Mouse (Mus musculus) thymus, postnatal 36 days (tissue): ENCODE data around the gene Mylip.

ENCODE experiments used
- DNase-seq, 2 experiments: peaks; one replicate each; pipeline ENCODE4 v3.0.0; 2022; ENCODE audit warnings: mixed read lengths in 2 of 2

Gene Mylip

GRCm38 (mm10) chr13:45391854-45392454, 2.4 kb downstream of the Mylip start:
- DNase-seq = no peak

- DNase-seq = no peak
Observed at GRCm38 (mm10) chr13:45394221-45394768, 4.8 kb downstream of the Mylip start.

GRCm38 (mm10) chr13:45396724-45397123, 7.2 kb downstream of the Mylip start:
- no peak for DNase-seq

GRCm38 (mm10) chr13:45397240-45397639, 7.7 kb downstream of the Mylip start:
- no peak for DNase-seq

GRCm38 (mm10) chr13:45397896-45398805, 8.6 kb downstream of the Mylip start:
- DNase-seq = no peak

GRCm38 (mm10) chr13:45400700-45401099, 11.2 kb downstream of the Mylip start:
- DNase-seq = no peak

GRCm38 (mm10) chr13:45401816-45402215, 12.3 kb downstream of the Mylip start:
- DNase-seq = no peak

GRCm38 (mm10) chr13:45402316-45403039, 12.9 kb downstream of the Mylip start:
- DNase-seq = no peak

GRCm38 (mm10) chr13:45404269-45404668, 14.7 kb downstream of the Mylip start:
- no peak for DNase-seq

- DNase-seq = no peak
Observed at GRCm38 (mm10) chr13:45405194-45405810, 15.8 kb downstream of the Mylip start.

- no peak for DNase-seq
Observed at GRCm38 (mm10) chr13:45406289-45406688, 16.7 kb downstream of the Mylip start.

GRCm38 (mm10) chr13:45406703-45407102, 17.2 kb downstream of the Mylip start:
- no peak for DNase-seq

- no peak for DNase-seq
Observed at GRCm38 (mm10) chr13:45410936-45411335, 21.4 kb downstream of the Mylip start.

- DNase-seq = no peak
Observed at GRCm38 (mm10) chr13:45413066-45413465, 23.5 kb downstream of the Mylip start.

- DNase-seq = no peak
Observed at GRCm38 (mm10) chr13:45414031-45414430, 24.5 kb downstream of the Mylip start.

- no peak for DNase-seq
Observed at GRCm38 (mm10) chr13:45416621-45417057, 27.1 kb downstream of the Mylip start.

- no peak for DNase-seq
Observed at GRCm38 (mm10) chr13:45418986-45419385, 29.4 kb downstream of the Mylip start.

- no peak for DNase-seq
Observed at GRCm38 (mm10) chr13:45422251-45422650, 32.7 kb downstream of the Mylip start.

- no peak for DNase-seq
Observed at GRCm38 (mm10) chr13:45422709-45423108, 33.2 kb downstream of the Mylip start.

GRCm38 (mm10) chr13:45423905-45424304, 34.4 kb downstream of the Mylip start:
- DNase-seq = no peak

- DNase-seq = no peak
Observed at GRCm38 (mm10) chr13:45429239-45429638, 39.7 kb downstream of the Mylip start.

GRCm38 (mm10) chr13:45437134-45437533, 47.6 kb downstream of the Mylip start:
- DNase-seq = no peak

- DNase-seq = no peak
Observed at GRCm38 (mm10) chr13:45438853-45439252, 49.3 kb downstream of the Mylip start.
